Mouse (Mus musculus) right cerebral cortex, postnatal 25 days (tissue): ENCODE data around the gene Tufm.

ENCODE experiments used
- DNase-seq: peaks from one replicate; pipeline ENCODE4 v3.0.0; 2022

The Tufm gene

DNA sequence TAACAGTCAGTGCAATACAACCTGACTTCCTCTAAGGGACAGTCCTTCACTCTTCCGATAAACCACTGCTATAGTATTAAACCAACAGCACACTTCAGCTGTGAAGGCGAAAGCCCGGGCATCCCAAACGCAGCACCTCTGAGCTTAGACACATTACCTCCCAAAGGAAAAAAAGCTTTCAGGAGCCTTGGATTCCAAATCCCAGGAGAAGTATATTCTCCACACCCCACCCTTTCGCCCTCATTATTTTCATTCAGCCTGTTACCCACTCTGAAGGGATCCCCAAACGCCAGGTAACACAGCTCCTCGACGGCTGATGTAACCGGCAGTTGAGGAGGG is 14.5 kb downstream of the Tufm start:
- DNase-seq, result no peak

DNA sequence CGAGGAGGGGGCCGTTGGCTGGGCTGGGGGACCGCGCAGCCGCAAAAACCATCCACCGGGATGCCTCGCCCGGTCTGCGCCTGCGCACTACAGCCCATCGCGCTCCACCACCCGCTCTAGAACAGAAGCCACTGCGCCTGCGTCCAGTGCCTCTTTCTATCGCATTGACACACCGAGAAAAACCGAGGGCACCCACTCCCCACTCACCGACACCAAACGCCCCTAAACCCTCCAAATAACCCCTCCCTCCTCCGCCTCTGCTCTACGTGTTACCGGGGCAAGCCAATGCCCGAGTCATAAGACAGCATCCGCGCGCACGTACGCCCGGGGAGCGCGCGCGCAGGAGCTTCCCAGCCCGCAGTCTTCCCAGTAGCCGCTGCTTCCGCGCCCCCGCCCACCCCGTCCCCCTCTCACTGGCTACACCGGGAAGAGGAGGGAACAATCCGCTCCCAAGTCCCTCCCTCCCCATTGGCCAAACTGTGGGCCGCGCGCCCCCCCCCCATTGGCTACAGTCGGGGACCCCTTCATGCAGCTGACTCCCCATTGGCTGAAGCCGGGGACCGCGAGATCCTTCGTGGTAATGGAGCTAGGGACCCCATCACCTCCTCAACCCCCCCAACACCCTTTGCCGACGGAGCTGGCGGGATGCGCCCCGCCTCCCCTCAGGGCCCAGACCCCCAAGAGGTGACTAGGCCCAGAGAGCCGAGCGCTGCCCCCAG is 15.0 kb downstream of the Tufm start:
- peak; percentile 94 for DNase-seq

DNA sequence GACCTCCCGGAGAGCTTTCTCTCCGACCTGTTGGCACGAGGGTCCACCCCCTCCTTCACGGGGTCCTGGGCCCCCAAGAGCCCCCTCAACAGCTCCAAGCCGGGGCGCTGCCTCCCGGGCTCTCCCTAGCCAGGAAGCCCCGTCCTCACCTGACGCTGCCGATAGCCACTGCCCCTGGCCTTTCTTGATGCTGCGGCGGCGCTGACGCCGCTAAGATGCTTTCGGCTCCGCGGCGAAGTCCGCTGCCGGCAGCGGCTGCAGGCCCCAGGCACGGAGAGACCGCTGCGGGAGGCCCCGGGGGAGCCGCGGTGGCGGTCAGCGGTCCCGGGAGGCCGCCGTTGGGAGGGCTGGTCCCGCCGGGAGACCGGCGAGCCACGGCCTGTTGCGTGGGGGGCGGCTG is 15.6 kb downstream of the Tufm start:
- DNase-seq, result no peak

DNA sequence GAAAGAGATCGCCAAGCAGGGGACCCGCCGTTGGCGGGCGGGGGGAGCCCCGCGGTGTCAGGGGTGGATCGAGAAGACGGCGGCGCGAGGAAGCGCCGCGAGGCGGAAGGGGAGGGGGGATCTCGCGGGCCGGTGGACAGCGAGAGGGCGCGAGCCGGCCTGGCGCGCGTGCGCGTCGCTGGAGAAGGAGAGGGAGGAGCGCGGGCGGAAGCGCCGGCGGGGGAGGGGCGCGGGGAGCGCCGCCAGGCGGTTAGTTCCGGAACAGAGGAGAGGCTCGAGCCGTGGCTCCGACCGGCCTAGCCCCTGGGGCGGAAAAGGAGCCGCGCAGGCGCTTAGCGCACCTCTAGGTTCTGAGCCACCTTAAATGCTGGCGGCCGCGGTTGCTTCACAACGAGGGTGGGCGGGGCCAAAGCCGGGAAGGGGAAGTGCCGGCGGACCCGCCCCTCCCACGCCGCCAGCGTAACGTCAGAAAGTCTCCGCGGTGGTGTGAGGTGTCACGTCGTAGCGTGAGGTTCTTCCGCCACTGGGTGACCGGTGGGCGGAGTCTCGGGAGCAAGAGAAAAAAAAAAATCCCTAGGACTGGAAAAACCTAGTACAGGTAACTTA is 16.2 kb downstream of the Tufm start, which contains the start of gene Atxn2l:
Atxn2l (minus strand) TSS at position 165 of the 606 bp plus-strand sequence.
- DNase-seq, result peak; percentile 98

DNA sequence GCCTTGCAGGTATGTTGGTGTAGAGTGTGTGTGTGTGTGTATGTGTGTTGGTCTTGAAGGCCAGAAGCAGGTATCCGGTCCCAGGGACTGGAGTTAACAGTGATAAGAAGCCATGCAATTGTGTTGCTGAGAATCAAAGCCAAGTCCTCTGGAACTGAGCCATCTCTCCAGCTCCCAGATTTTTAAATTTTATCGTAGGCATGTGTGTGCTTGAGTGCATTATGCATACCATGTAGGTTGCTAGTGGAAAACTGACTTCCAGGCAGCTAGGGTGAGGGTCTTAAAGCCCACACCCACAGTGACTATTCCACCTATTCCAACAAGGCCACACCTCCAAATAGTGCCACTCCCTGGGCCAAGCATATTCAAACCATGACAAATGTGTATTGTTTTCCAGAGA is 17.8 kb downstream of the Tufm start:
- DNase-seq, result no peak

DNA sequence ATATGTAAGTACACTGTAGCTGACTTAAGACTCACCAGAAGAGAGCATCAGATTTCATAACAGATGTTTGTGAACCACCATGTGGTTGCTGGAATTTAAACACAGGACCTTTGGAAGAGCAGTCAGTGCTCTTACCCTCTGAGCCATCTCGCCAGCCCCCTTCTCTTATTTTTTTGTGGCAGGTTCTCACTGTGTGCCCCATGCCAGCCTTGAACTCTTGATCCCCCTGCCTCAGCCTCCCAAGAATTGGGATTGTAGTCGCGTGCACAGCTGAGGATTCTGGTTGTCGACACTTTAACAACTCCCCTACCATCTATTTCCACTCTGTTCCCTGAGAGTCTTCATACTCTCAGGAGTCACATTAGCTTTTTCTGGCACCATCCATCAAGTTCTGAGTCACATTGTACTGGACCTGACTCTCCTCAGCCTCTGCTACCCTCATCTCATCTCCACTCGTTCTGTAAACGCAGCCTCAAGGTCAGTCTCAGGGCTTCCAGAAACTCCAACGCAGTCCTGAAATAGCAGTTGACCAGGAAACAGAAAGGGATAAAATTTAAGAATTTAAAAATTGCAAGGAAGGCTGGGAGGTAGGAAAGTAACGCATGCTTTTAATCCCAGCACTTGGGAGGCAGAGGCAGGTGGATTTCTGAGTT is 20.1 kb downstream of the Tufm start:
- DNase-seq, result no peak

DNA sequence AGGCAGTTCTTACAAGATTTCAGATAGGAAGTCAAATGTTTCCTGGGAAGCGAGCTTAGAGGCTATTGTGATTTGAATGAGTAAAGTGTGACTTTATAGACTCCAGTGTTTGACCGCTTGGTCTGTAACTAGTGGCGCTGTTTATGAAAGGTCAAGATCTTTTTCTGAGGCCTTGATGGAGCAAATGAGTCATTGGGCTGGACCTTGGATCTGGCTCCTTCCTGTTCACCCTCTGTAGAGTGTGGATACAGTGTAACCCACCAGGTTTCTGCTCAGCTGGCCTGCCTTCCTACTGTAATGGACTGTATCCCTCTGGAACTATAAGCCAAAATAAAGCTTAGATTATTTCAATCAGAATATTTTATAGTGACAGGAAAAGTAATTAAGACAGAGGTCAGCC is 24.1 kb downstream of the Tufm start:
- no peak for DNase-seq

DNA sequence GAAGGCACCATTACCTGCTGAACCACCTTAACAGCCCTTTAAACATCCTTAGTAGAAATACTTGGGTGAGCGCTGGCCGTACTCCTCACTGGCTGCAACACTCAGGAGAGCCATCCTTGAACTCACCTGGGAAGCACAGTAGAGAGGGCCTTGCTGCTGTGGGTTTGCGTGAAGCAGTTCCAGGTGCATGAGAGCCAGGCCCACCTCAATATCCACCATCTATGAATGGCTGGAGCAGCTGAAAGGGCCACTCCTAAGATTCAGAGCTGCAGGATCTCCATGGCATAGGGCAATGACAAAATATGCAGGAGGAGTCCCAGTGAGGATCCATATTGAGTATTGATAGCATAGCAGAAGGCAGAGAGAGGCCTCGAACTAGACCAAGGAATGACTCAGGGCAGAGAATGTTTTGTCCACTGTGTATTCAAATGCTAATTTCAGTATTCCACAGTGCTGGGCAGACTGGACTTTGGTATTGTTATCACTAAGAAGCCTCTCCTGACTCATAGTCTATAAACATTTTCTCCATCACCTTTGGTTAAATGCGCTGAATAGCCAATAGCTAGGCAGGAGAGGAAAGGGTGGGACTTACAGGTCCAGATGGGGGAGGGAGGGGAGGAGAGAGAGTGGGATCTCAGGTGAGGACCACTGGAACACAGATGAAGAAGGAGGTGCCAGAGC is 31.2 kb downstream of the Tufm start:
- no peak for DNase-seq

DNA sequence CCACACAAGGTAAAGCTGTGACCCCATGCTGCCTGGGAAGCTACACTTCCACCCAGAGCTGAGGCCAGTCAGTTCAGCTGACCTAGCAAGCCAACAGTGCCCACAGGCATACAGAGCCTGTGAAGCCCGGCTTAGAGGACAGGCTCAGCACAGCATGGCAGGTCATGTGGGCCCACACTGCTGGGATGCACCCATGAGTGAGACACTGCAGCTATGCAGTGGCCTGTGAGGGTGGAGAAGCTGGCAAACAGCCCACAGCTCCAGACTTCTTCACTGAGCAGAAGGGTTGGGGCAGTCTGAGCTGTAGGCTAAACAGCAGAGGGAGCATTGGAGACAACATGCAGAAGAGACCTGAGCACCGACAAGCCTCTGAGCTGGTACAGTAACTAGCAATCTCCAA is 32.4 kb downstream of the Tufm start:
- DNase-seq, result no peak

DNA sequence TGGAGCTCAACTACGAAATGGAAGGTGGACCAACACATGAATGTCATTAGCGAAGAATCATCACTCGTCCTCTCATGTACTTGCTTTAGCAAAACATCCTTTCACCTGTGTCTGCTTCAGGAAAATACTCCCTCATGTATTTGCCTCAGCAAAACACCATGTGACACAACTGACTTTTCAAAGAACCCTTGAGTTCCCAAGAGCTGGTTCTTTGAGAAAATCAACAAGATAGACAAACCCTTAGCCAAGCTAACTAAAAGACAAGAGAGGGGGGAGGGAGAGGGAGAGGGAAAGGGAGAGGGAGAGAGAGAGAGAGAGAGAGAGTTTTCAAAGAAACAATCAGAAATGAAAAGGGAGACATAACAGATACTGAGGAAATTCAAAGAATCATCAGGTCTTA is 36.2 kb downstream of the Tufm start:
- DNase-seq, result no peak

DNA sequence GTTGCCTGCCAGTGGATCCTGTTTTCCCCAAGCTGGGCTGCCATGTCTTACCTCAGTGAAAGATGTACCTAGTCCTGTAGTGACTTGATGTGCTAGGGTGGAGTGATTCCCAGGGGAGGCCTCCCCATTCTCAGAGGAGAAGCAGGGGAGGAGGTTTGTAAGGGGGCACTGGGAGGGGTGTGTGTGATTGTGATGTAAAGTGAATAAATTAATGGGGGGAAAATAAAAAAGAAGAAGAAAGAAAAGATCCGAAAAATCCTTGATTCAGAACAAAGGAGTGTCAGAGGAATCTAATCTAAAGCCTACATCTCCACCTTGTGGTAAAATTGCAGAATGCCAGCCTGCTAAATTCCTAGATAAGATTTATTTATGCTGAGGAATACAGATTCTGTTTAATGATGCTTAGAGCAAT is 41.0 kb downstream of the Tufm start:
- no peak for DNase-seq

DNA sequence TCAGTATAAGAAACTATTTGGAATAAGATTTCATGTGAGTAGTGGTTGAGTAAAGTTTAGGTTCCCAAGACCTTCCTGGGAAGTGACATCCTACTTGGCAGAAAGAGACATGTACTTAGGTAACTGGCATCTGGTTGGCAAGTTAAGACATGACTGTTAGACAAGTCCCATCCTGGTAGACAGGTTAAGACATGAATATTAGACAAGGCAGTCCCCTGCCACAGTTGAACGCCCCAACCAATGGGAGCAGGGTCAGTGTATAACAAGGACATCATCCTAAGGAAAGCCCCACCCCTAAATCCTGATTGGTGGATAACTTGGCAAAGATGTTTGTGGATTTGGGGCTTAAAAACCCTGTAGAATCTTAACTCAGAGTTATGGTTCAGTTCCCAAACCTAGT is 46.3 kb downstream of the Tufm start:
- no peak for DNase-seq

DNA sequence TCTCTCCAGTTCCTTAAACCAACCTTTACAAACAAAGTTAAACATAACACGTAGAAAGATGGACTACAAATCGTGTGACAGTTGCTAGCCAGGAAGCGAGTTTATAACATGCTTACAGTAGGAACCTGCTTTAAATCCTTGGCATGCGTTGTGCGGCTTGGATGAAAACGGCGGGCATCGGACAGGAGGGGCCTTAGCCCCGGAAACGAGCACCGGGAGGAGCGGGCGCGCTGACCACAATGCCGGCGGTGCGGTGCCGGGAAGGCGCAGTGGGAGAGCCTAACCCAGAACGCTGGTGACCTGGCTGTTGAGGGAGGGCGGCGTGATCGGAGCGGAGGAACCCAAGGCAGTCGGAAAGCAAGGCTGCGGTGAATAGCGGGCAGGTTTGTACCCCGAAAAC is 48.6 kb downstream of the Tufm start:
- no peak for DNase-seq

DNA sequence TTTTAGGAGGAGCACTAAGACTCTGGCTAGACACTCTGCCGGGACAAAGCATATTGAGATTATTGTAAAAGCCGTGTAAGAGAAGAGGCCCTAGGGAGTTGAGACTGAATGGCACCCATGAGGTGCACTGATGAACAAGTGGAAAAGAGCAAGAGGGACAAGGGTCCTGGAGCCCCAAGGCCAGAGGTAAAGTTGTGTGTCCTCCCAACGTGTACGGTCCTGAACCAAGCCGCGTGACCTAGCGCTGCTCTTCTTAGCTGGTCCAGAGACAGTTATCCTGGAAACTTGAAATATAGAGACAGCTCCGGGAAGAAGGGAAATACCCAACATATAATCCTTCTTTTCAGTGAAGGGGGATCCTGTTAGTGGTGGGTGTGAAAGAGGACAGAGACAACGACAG is 49.3 kb downstream of the Tufm start:
- no peak for DNase-seq

DNA sequence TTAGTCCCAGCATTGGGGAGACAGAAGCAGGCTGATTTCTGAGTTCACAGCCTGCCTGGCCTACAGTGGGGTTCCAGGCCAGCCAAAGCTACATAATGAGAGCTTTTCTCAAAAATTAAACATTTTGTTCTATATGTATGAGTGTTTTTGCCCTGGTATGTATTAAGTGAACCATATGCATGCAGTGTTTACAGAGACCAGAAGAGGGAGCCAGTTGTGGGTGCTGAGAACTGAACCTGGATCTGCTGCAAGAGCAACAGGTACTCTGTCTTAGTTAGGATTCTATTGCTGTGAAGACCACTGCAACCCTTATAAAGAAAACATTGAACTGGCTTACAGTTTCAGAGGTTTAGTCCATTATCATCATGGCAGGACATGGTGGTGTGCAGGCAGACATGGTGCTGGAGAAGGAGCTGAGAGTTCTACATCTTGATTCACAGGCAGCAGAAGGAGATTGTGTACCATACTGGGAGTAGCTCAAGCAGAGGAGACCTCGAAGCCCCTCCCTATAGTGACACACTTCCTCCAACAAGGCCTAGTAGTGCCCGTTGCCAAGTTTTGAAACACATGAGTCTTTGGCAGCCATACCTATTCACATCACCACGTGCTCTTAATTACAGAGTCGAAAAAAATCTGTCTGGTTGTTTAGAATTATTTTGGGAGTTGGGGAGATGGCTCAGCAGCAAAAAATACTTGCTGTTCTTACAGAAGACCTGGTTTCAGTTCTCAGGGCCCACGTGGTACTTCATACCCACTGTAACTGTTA is 50.8 kb downstream of the Tufm start:
- no peak for DNase-seq
